ENCODE assay signal across 9 mouse cellular contexts in genomic region chr10:13988280-13988679, GRCm38 (mm10). TPM values are rescaled to one million over a fixed set of nuclear protein-coding genes. Genes with fewer than 3 reads are reported as not detected.
DNase-seq lines count a peak whose midpoint lies in the region; ATAC-seq and TF ChIP-seq lines count a peak whose summit lies in the region.
"Had no signal": no experiment of that assay in that cellular context is flagged by ENCODE, and none has a peak within 500 bp of the region (broad histone marks: within the 10 kb centered on the region; RNA-seq: fewer than 3 reads in every experiment).

No protein-coding gene starts in this region.

- TF ChIP-seq CTCF in C2C12 (IDR thresholded peaks at IDR 0.05; ENCODE audit: control insufficient read depth, insufficient read depth, insufficient read length) = no peak

- peaks cover 2% of the 10 kb centered on the region for H3K79me3 ChIP-seq in C2C12 (ENCODE audit: low read depth)

- H3K27ac ChIP-seq in kidney, embryonic 15.5 days = no peak overlapping the region
- peak overlapping the region; percentile 68 for H3K27ac ChIP-seq in macrophage
- H3K27ac ChIP-seq in forebrain, embryonic 16.5 days (ENCODE audit: low read length) = no peak overlapping the region
- H3K27ac ChIP-seq: liver, embryonic 14.5 days had no signal

- peak; percentile 74 for ATAC-seq in kidney, embryonic 15.5 days (replicated peaks; ENCODE audit: low FRiP score)
- ATAC-seq in forebrain, embryonic 16.5 days = no peak

- 26% methylated on average over 9 of the region's 9 CpGs for WGBS in kidney, embryonic 15.5 days
- 33% methylated on average over 9 of the region's 9 CpGs for WGBS in macrophage (ENCODE audit: missing documents)
- 83% methylated on average over 9 of the region's 9 CpGs for WGBS in forebrain, embryonic 16.5 days

- no peaks in the 10 kb centered on the region for H3K27me3 ChIP-seq in kidney, embryonic 15.5 days
- no peaks in the 10 kb centered on the region for H3K27me3 ChIP-seq in C2C12 (ENCODE audit: control insufficient read depth, insufficient read depth, insufficient read length)
- H3K27me3 ChIP-seq in forebrain, embryonic 16.5 days (replicated peaks; ENCODE audit: control insufficient read depth, insufficient read depth, low read length) = no peaks in the 10 kb centered on the region

- H3ac ChIP-seq in C2C12 (ENCODE audit: control insufficient read depth, insufficient read length, low read depth) = no peak overlapping the region

- H3K4me2 ChIP-seq in kidney, embryonic 15.5 days = no peak overlapping the region
- no peak overlapping the region for H3K4me2 ChIP-seq in forebrain, embryonic 16.5 days (ENCODE audit: low read length)

- no peaks in the 10 kb centered on the region for H3K36me3 ChIP-seq in kidney, embryonic 15.5 days
- peaks cover 4% of the 10 kb centered on the region for H3K36me3 ChIP-seq in C2C12 (ENCODE audit: control insufficient read depth, insufficient read depth)
- H3K36me3 ChIP-seq in macrophage (ENCODE audit: inconsistent target) = no peaks in the 10 kb centered on the region
- H3K36me3 ChIP-seq in forebrain, embryonic 16.5 days (ENCODE audit: control insufficient read depth, insufficient read depth) = no peaks in the 10 kb centered on the region

- no peak overlapping the region for H3K4me3 ChIP-seq in kidney, embryonic 15.5 days (replicated peaks)
- H3K4me3 ChIP-seq in C2C12 (ENCODE audit: insufficient read depth, poor library complexity, severe bottlenecking) (no peak overlapping the region), macrophage (ENCODE audit: inconsistent target) (no peak overlapping the region)
- H3K4me3 ChIP-seq in forebrain, embryonic 16.5 days (replicated peaks; ENCODE audit: low read length) = no peak overlapping the region

- H3K79me2 ChIP-seq in C2C12 (ENCODE audit: control insufficient read depth, insufficient read depth) (peaks cover 12% of the 10 kb centered on the region), macrophage (ENCODE audit: inconsistent target) (peaks cover 8% of the 10 kb centered on the region; the same call in 1 of the 2 replicates)

- DNase-seq in kidney, postnatal 36 days = no peak
- DNase-seq in adrenal gland, postnatal 14 days = peak; percentile 56
- no peak for DNase-seq in retina, embryonic 14.5 days (ENCODE audit: low spot score)
- DNase-seq: thymus, postnatal 4 days had no signal

- H3K4me1 ChIP-seq in kidney, embryonic 15.5 days = peaks cover 19% of the 10 kb centered on the region
- H3K4me1 ChIP-seq in forebrain, embryonic 16.5 days (replicated peaks; ENCODE audit: control insufficient read depth, insufficient read depth, low read length) = peaks cover under 1% of the 10 kb centered on the region; the same call in 1 of the 2 replicates

- no peak overlapping the region for H3K9ac ChIP-seq in kidney, embryonic 15.5 days
- no peak overlapping the region for H3K9ac ChIP-seq in forebrain, embryonic 16.5 days (replicated peaks; ENCODE audit: low read depth, low read length)
- H3K9ac ChIP-seq: liver, embryonic 14.5 days had no signal

- H3K9me3 ChIP-seq in kidney, embryonic 15.5 days (replicated peaks) = no peaks in the 10 kb centered on the region
- no peaks in the 10 kb centered on the region for H3K9me3 ChIP-seq in forebrain, embryonic 16.5 days (ENCODE audit: control insufficient read depth, low read length)

TF ChIP-seq in C2C12, 6 proteins besides CTCF, POLR2A, EP300 and RAD21:
- TF ChIP-seq MAX (IDR thresholded peaks at IDR 0.05) (no peak), MYOD1 (IDR thresholded peaks at IDR 0.05; ENCODE audit: control insufficient read depth, insufficient read length, low read depth) (peak; percentile 97)

RNA-seq across cellular contexts. Expression of gene Hivep2, which starts 22.4 kb away (rescaled TPM):
- polyA plus RNA-seq in kidney, embryonic 15.5 days (2015; fragmentation: Nextera tagmentation; extraction: Ambion mirVana) = 4.6 and 5.9 TPM in 2 replicates
- 2.9 TPM for polyA plus RNA-seq in C2C12 (2012; fragmentation: generic; extraction: Trizol)
- 27.2 and 31.2 TPM in 2 replicates for total RNA-seq in adrenal gland, postnatal 14 days (2021)
- 100 to 1,000 TPM in 9 of 26 experiments, 10 to 100 TPM in 17; 14.2 to 496 (median 34.9) TPM for total RNA-seq in macrophage (2018; cell fraction: chromatin; rRNA removed)
- 10 to 100 TPM in 4 of 26 experiments, 1 to 10 TPM in 22; 2.5 to 66.5 (median 5.7) TPM for total RNA-seq in macrophage (2018; cell fraction: cytosol; rRNA removed)
- 100 to 1,000 TPM in 5 of 26 experiments, 10 to 100 TPM in 21; 10.3 to 337 (median 21.3) TPM for total RNA-seq in macrophage (2018; cell fraction: nucleus; rRNA removed)
- polyA plus RNA-seq in macrophage (2018) = 2.0 to 3.3 TPM (median 3.2 TPM) in 3 replicates
- 31.0 and 36.3 TPM in 2 replicates for polyA plus RNA-seq in forebrain, embryonic 16.5 days (2015; fragmentation: Nextera tagmentation; extraction: Ambion mirVana)
